23 mouse cellular contexts compared by ENCODE assay signal in the genomic region with DNA sequence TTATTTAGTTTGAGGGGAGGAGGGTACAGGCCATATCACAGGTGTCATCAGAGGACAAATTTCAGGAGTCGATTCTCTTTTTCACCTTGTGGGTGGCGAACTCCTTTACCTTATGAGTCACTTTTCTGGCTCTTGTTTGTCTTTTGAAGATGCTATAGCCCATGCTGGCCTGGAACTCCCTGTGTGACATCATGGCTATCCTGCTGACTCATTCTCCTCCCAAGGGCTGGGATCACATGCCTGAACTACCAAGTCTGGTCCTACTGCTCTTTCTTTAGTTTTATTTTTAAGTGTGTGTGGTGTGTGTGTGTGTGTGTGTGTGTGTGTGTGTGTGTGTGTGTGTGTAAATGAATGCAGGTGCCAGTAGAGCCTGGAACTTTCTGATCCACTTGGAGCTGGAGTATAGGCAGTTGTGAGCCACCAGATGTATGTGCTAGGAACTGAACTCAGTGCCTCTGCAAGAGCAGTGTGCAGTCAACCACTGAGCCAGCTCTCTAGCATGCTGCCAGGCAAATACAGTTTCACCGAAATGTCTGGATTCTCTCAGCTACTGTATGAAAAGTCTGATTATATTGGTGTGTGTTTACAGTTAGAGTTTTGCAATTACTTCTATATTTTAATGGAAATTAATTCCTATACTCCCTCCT. TPM values are rescaled to one million over a fixed set of nuclear protein-coding genes. Genes with fewer than 3 reads are reported as not detected.
DNase-seq lines count a peak whose midpoint lies in the region; ATAC-seq lines count a peak whose summit lies in the region.
"Had no signal": no experiment of that assay in that cellular context is flagged by ENCODE, and none has a peak within 500 bp of the region (broad histone marks: within the 10 kb centered on the region; RNA-seq: fewer than 3 reads in every experiment).

No protein-coding gene starts in this region.

- no peak for DNase-seq in heart, postnatal 25 days (ENCODE audit: low spot score)
- peak; percentile 34 for DNase-seq in adrenal gland, postnatal 14 days
- peak; percentile 64 for DNase-seq in liver
- peak; percentile 31 for DNase-seq in yolk sac, embryonic 10.5 days (ENCODE audit: low spot score)
- no peak for DNase-seq in lung, postnatal 14 days
- no peak for DNase-seq in gastrocnemius, postnatal 10 days
- DNase-seq: cerebellum, adult 9-11 months; gastrocnemius, adult 2 months; heart, postnatal 36 days; lung, adult 18-20 months; retina, postnatal 1 day; spleen, adult 18-20 months had no signal

- H3K9me3 ChIP-seq in heart, embryonic 12.5 days (replicated peaks) = no peaks in the 10 kb centered on the region
- H3K9me3 ChIP-seq: embryonic facial prominence, embryonic 12.5 days; forebrain, embryonic 13.5 days; midbrain, embryonic 15.5 days; neural tube, embryonic 13.5 days had no signal

- peak; percentile 73 for ATAC-seq in heart, embryonic 12.5 days (ENCODE audit: insufficient number of reproducible peaks, low FRiP score)
- ATAC-seq in frontal cortex, adult (ENCODE audit: low TSS enrichment) = no peak
- ATAC-seq: forebrain, embryonic 13.5 days; midbrain, embryonic 15.5 days had no signal

- intact Hi-C loops in heart, postnatal 25 days (cut with DNase I) = no loop called here

- no peak overlapping the region for H3K27ac ChIP-seq in heart, embryonic 12.5 days (ENCODE audit: poor library complexity, severe bottlenecking)
- H3K27ac ChIP-seq: embryonic facial prominence, embryonic 12.5 days; forebrain, embryonic 13.5 days; gastrocnemius, adult 2 months; kidney, postnatal 0 days; midbrain, embryonic 15.5 days; neural tube, embryonic 13.5 days had no signal

- H3K27me3 ChIP-seq in heart, embryonic 12.5 days (replicated peaks) = no peaks in the 10 kb centered on the region
- H3K27me3 ChIP-seq: embryonic facial prominence, embryonic 12.5 days; forebrain, embryonic 13.5 days; midbrain, embryonic 15.5 days; neural tube, embryonic 13.5 days had no signal

- H3K36me3 ChIP-seq in heart, embryonic 12.5 days = no peaks in the 10 kb centered on the region
- H3K36me3 ChIP-seq: embryonic facial prominence, embryonic 12.5 days; midbrain, embryonic 15.5 days; neural tube, embryonic 13.5 days had no signal

- H3K9ac ChIP-seq in heart, embryonic 12.5 days = no peak overlapping the region
- H3K9ac ChIP-seq: embryonic facial prominence, embryonic 12.5 days; forebrain, embryonic 13.5 days; midbrain, embryonic 15.5 days; neural tube, embryonic 13.5 days had no signal

- H3K4me1 ChIP-seq in heart, embryonic 12.5 days (replicated peaks) = no peaks in the 10 kb centered on the region
- H3K4me1 ChIP-seq: embryonic facial prominence, embryonic 12.5 days; forebrain, embryonic 13.5 days; midbrain, embryonic 15.5 days; neural tube, embryonic 13.5 days had no signal

- no peak overlapping the region for H3K4me2 ChIP-seq in heart, embryonic 12.5 days
- H3K4me2 ChIP-seq: embryonic facial prominence, embryonic 12.5 days; forebrain, embryonic 13.5 days; midbrain, embryonic 15.5 days; neural tube, embryonic 13.5 days had no signal

- 68% methylated on average over 3 of the region's 3 CpGs for WGBS in heart, embryonic 12.5 days

- no peak overlapping the region for H3K4me3 ChIP-seq in heart, embryonic 12.5 days
- H3K4me3 ChIP-seq: embryonic facial prominence, embryonic 12.5 days; forebrain, embryonic 13.5 days; gastrocnemius, adult 2 months; midbrain, embryonic 15.5 days; neural tube, embryonic 13.5 days had no signal

RNA-seq across cellular contexts. Expression of a gene that starts 17.6 kb away (rescaled TPM):
- 0.30 TPM in 1 of 2 replicates, not detected in the other for polyA plus RNA-seq in heart, embryonic 12.5 days (2016; fragmentation: Nextera tagmentation; extraction: Ambion mirVana)
- total RNA-seq in heart, postnatal 25 days (2021) = not detected
- not detected in 2 replicates for total RNA-seq in adrenal gland, postnatal 14 days (2021)
- total RNA-seq in gastrocnemius, postnatal 10 days (2021) = not detected
- total RNA-seq: gastrocnemius, adult 2 months; heart, adult 8-10 months; heart, postnatal 36 days had no signal
- polyA plus RNA-seq: embryonic facial prominence, embryonic 12.5 days; forebrain, embryonic 13.5 days; neural tube, embryonic 13.5 days; urinary bladder, adult 2 months had no signal

RNA-seq across cellular contexts. Expression of a gene that starts 22.8 kb away (rescaled TPM):
- polyA plus RNA-seq in heart, embryonic 12.5 days (2016; fragmentation: Nextera tagmentation; extraction: Ambion mirVana) = 4.4 and 6.4 TPM in 2 replicates
- under 1 TPM in 1 of 2 experiments, not detected in 1; 0.53 TPM for total RNA-seq in heart, postnatal 25 days (2021)
- 0.38 and 2.5 TPM in 2 replicates for total RNA-seq in adrenal gland, postnatal 14 days (2021)
- total RNA-seq in gastrocnemius, postnatal 10 days (2021) = under 1 TPM; 0.12 to 0.41 TPM
- total RNA-seq: gastrocnemius, adult 2 months; layer of hippocampus, postnatal 10 days; left cerebral cortex, postnatal 14 days had no signal

RNA-seq across cellular contexts. Expression of a gene that starts 53.0 kb away (rescaled TPM):
- polyA plus RNA-seq in heart, embryonic 12.5 days (2016; fragmentation: Nextera tagmentation; extraction: Ambion mirVana) = 30.9 and 32.9 TPM in 2 replicates
- total RNA-seq in heart, postnatal 25 days (2021) = 10 to 100 TPM in 1 of 2 experiments, 1 to 10 TPM in 1; 9.9 to 12.4 TPM
- total RNA-seq in adrenal gland, postnatal 14 days (2021) = 18.1 and 18.2 TPM in 2 replicates
- total RNA-seq in gastrocnemius, postnatal 10 days (2021) = 1 to 10 TPM; 6.4 to 8.0 TPM

Comparison
In these comparisons a context has a peak if more than half of its experiments do, and no peak if none do; other contexts are left out.
1. DNase-seq: peak in adrenal gland, postnatal 14 days (single experiment), liver (single experiment) and yolk sac, embryonic 10.5 days (single experiment); none in heart, postnatal 25 days (single experiment), lung, postnatal 14 days (single experiment) and gastrocnemius, postnatal 10 days (single experiment).